Mouse (Mus musculus) MEL (cell line): Measurements from ENCODE around the gene Gpn3. TPM values are rescaled to one million over a fixed set of nuclear protein-coding genes. Genes with fewer than 3 reads are reported as not detected.

ENCODE experiments used
- DNase-seq: peaks from one replicate; pipeline ENCODE4 v3.0.0; 2011; ENCODE audit warnings: low read depth, low spot score
- H3K27ac ChIP-seq: 2 replicates; pipeline ENCODE4 v1.5.1; 2012; ENCODE audit warnings: low read depth, mild to moderate bottlenecking, control low read depth, low read length, moderate library complexity; ENCODE audit not compliant: control insufficient read depth
- H3K27me3 ChIP-seq, 2 experiments: fragments of 150-350 bp in 1 of 2; sonication (generic) in 1 of 2; 2 replicates each; pipeline ENCODE4 v1.6.1; 2012; ENCODE audit warnings: low read length in 2 of 2, mild to moderate bottlenecking in 2 of 2, improper control_type of control experiment in 1 of 2, moderate library complexity in 1 of 2; ENCODE audit not compliant: insufficient read depth in 2 of 2, control insufficient read depth in 1 of 2
- H3K36me3 ChIP-seq, 2 experiments: 2 replicates each; pipeline ENCODE4 v1.6.1; 2012 to 2014; ENCODE audit warnings: low read length in 2 of 2, improper control_type of control experiment in 1 of 2, inconsistent platforms in 1 of 2, mild to moderate bottlenecking in 1 of 2; ENCODE audit not compliant: insufficient read depth in 2 of 2, control insufficient read depth in 1 of 2
- H3K4me1 ChIP-seq, 2 experiments: fragments of 150-350 bp in 1 of 2; sonication (generic) in 1 of 2; 2 replicates each; pipeline ENCODE4 v1.6.1; 2012; ENCODE audit warnings: low read length in 2 of 2, improper control_type of control experiment in 1 of 2, mild to moderate bottlenecking in 1 of 2; ENCODE audit not compliant: insufficient read depth in 2 of 2, control insufficient read depth in 1 of 2
- H3K4me3 ChIP-seq, 2 experiments: fragments of 150-350 bp in 1 of 2; sonication (generic) in 1 of 2; 2 replicates each; pipeline ENCODE4 v1.5.1; 2012; ENCODE audit warnings: low read depth in 2 of 2, low read length in 2 of 2, mild to moderate bottlenecking in 2 of 2, moderate library complexity in 2 of 2, control low read depth in 1 of 2, improper control_type of control experiment in 1 of 2; ENCODE audit not compliant: control insufficient read depth in 1 of 2, insufficient read depth in 1 of 2
- H3K79me2 ChIP-seq: 2 replicates; pipeline ENCODE4 v1.6.1; 2012; ENCODE audit warnings: mild to moderate bottlenecking, low read length, moderate library complexity; ENCODE audit not compliant: control insufficient read depth, poor library complexity, insufficient read depth
- H3K9ac ChIP-seq: 2 replicates; pipeline ENCODE4 v1.6.1; 2012; ENCODE audit warnings: low read depth, mild to moderate bottlenecking, control low read depth, low read length, moderate library complexity; ENCODE audit not compliant: control insufficient read depth, poor library complexity, severe bottlenecking
- H3K9me3 ChIP-seq: fragments of 150-350 bp; sonication (generic); replicated peaks from 2 replicates; pipeline ENCODE4 v1.6.1; 2012; ENCODE audit warnings: mild to moderate bottlenecking, low read length, improper control_type of control experiment, moderate library complexity; ENCODE audit not compliant: insufficient read depth
- BHLHE40 ChIP-seq: IDR thresholded peaks from 2 replicates; pipeline ENCODE4 v1.6.1; 2012; ENCODE audit warnings: low read depth, mild to moderate bottlenecking, inconsistent platforms, low read length, improper control_type of control experiment, borderline replicate concordance
- CHD1 ChIP-seq: IDR thresholded peaks from 2 replicates; pipeline ENCODE4 v1.6.1; 2012; ENCODE audit warnings: low read depth, mild to moderate bottlenecking, inconsistent platforms, low read length, improper control_type of control experiment
- CHD2 ChIP-seq: IDR thresholded peaks from 2 replicates; pipeline ENCODE4 v1.6.1; 2011; ENCODE audit warnings: low read length, improper control_type of control experiment
- CTCF ChIP-seq, 3 experiments: IDR thresholded peaks in 2 of 3; conservative IDR thresholded peaks in 1 of 3; 2 replicates each; pipeline ENCODE4 v1.5.1; 2011 to 2012; ENCODE audit warnings: low read length in 3 of 3, low read depth in 2 of 3, mild to moderate bottlenecking in 2 of 3, improper control_type of control experiment in 1 of 3, inconsistent platforms in 1 of 3, mixed read lengths in 1 of 3, moderate library complexity in 1 of 3; ENCODE audit not compliant: control insufficient read depth in 1 of 3, insufficient read depth in 1 of 3, poor library complexity in 1 of 3, severe bottlenecking in 1 of 3
- ELF1 ChIP-seq: IDR thresholded peaks from 2 replicates; pipeline ENCODE4 v1.6.1; 2014; ENCODE audit warnings: low read depth, mild to moderate bottlenecking, inconsistent platforms, low read length, improper control_type of control experiment, moderate library complexity
- EP300 ChIP-seq, 2 experiments: IDR thresholded peaks; 2 replicates each; pipeline ENCODE4 v1.6.1; 2011; ENCODE audit warnings: improper control_type of control experiment in 2 of 2, low read length in 2 of 2, low read depth in 1 of 2, mild to moderate bottlenecking in 1 of 2
- GATA1 ChIP-seq: IDR thresholded peaks from 2 replicates; pipeline ENCODE4 v1.6.1; 2011; ENCODE audit warnings: low read depth, low read length, improper control_type of control experiment
- HCFC1 ChIP-seq: IDR thresholded peaks from 2 replicates; pipeline ENCODE4 v1.6.1; 2012; ENCODE audit warnings: low read depth, mild to moderate bottlenecking, inconsistent platforms, low read length, improper control_type of control experiment, moderate library complexity
- JUND ChIP-seq: IDR thresholded peaks from 2 replicates; pipeline ENCODE4 v1.6.1; 2011; ENCODE audit warnings: low read depth, mild to moderate bottlenecking, improper control_type of control experiment, low read length
- KAT2A ChIP-seq: conservative IDR thresholded peaks from 2 replicates; pipeline ENCODE4 v1.6.1; 2012; ENCODE audit warnings: low read depth, low read length, improper control_type of control experiment, inconsistent platforms
- MAFK ChIP-seq: IDR thresholded peaks from 2 replicates; pipeline ENCODE4 v1.6.1; 2011; ENCODE audit warnings: low read depth, mild to moderate bottlenecking, low read length, improper control_type of control experiment, borderline replicate concordance
- MAX ChIP-seq: IDR thresholded peaks from 2 replicates; pipeline ENCODE4 v1.6.1; 2011; ENCODE audit warnings: low read length, improper control_type of control experiment
- MXI1 ChIP-seq: IDR thresholded peaks from 2 replicates; pipeline ENCODE4 v1.6.1; 2011; ENCODE audit warnings: mild to moderate bottlenecking, low read depth, low read length, improper control_type of control experiment
- MYC ChIP-seq: IDR thresholded peaks from 2 replicates; pipeline ENCODE4 v1.6.1; 2011; ENCODE audit warnings: low read depth, mild to moderate bottlenecking, low read length, improper control_type of control experiment, moderate library complexity
- NELFE ChIP-seq: IDR thresholded peaks from 2 replicates; pipeline ENCODE4 v1.6.1; 2011; ENCODE audit warnings: low read depth, low read length, improper control_type of control experiment
- NRF1 ChIP-seq: IDR thresholded peaks from 2 replicates; pipeline ENCODE4 v1.6.1; 2014; ENCODE audit warnings: low read depth, mild to moderate bottlenecking, inconsistent platforms, low read length, improper control_type of control experiment, moderate library complexity; ENCODE audit not compliant: poor library complexity, insufficient read depth, severe bottlenecking
- POLR2AphosphoS2 ChIP-seq: IDR thresholded peaks from 2 replicates; pipeline ENCODE4 v1.6.1; 2011; ENCODE audit warnings: low read length, improper control_type of control experiment
- RAD21 ChIP-seq: IDR thresholded peaks from 2 replicates; pipeline ENCODE4 v1.6.1; 2011; ENCODE audit warnings: mild to moderate bottlenecking, low read depth, low read length, improper control_type of control experiment
- SMC3 ChIP-seq: IDR thresholded peaks from 2 replicates; pipeline ENCODE4 v1.6.1; 2011; ENCODE audit warnings: low read depth, low read length, improper control_type of control experiment
- TBP ChIP-seq: IDR thresholded peaks from 2 replicates; pipeline ENCODE4 v1.8.0; 2011; ENCODE audit warnings: low read depth, low read length, improper control_type of control experiment
- UBTF ChIP-seq: IDR thresholded peaks from 2 replicates; pipeline ENCODE4 v1.6.1; 2012; ENCODE audit warnings: low read depth, mild to moderate bottlenecking, inconsistent platforms, low read length, improper control_type of control experiment, moderate library complexity, borderline replicate concordance; ENCODE audit not compliant: insufficient read depth
- USF1 ChIP-seq: IDR thresholded peaks from 2 replicates; pipeline ENCODE4 v1.6.1; 2014; ENCODE audit warnings: low read depth, mild to moderate bottlenecking, inconsistent platforms, low read length, improper control_type of control experiment, moderate library complexity
- USF2 ChIP-seq, 2 experiments: IDR thresholded peaks; 2 replicates each; pipeline ENCODE4 v1.6.1; 2011 to 2012; ENCODE audit warnings: improper control_type of control experiment in 2 of 2, low read length in 2 of 2, borderline replicate concordance in 1 of 2, inconsistent platforms in 1 of 2, low read depth in 1 of 2, mild to moderate bottlenecking in 1 of 2; ENCODE audit not compliant: insufficient read depth in 1 of 2
- ZC3H11A ChIP-seq: IDR thresholded peaks from 2 replicates; pipeline ENCODE4 v1.6.1; 2012; ENCODE audit warnings: low read depth, mild to moderate bottlenecking, inconsistent platforms, low read length, improper control_type of control experiment
- ZKSCAN1 ChIP-seq: IDR thresholded peaks from 2 replicates; pipeline ENCODE4 v1.6.1; 2012; ENCODE audit warnings: low read depth, mild to moderate bottlenecking, inconsistent platforms, low read length, improper control_type of control experiment, moderate library complexity
- ZMIZ1 ChIP-seq: IDR thresholded peaks from 2 replicates; pipeline ENCODE4 v1.6.1; 2012; ENCODE audit warnings: low read depth, mild to moderate bottlenecking, inconsistent platforms, low read length, improper control_type of control experiment, moderate library complexity
- ZNF384 ChIP-seq: IDR thresholded peaks from 2 replicates; pipeline ENCODE4 v1.6.1; 2012; ENCODE audit warnings: low read depth, mild to moderate bottlenecking, inconsistent platforms, low read length, improper control_type of control experiment
- polyA plus RNA-seq, 2 experiments: library from polyadenylated mRNA; stranded (reverse) in 1 of 2; unstranded in 1 of 2; fragments of >175 nt in 1 of 2; fragments of >200 nt in 1 of 2; gene quantifications; 2 replicates each; pipeline versions ENCODE4 v1.2.1 to v1.2.4; 2012; ENCODE audit warnings: low replicate concordance in 2 of 2, low read depth in 1 of 2; ENCODE audit not compliant: insufficient read length in 2 of 2, insufficient read depth in 1 of 2, missing spikeins in 1 of 2
- total RNA-seq: library from RNA; depleted of rRNA; stranded (reverse); fragments of 300-350 nt; gene quantifications from 2 replicates; pipeline ENCODE4 v1.2.3, GENCODE M21; 2012

Gene Gpn3
- total and polyA plus RNA-seq, 3 experiments, result 85.6 to 89.9 TPM; not detected in 1

DNA sequence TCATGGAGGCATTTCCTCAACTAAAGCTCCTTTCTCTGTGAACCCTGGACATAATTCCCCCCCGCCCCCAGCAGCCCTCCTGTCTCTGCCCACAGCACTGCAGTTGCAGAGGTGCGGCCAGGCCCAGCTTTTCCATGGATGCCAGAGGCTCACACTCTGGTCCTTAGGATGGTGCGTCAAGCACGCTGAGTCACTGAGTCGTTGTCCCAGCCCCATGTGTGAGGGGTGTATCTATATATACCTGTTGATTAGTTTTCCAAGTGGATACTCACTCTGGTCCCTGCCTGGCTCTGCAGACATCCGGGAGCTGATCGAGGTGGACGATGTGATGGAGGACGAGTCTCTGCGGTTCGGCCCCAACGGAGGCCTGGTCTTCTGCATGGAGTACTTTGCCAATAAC is 6.5 kb downstream of the Gpn3 start:
- Histone ChIP-seq H3K9me3 (no peaks in the 10 kb centered on the region), H3K36me3 (peaks cover 5 to 12% of the 10 kb centered on the region in 2 experiments), H3K27ac (no peak overlapping the region), H3K27me3 (no peaks in the 10 kb centered on the region), H3K9ac (no peak overlapping the region), H3K4me3 (no peak overlapping the region), H3K79me2 (peaks cover 10% of the 10 kb centered on the region), H3K4me1 (no peaks in the 10 kb centered on the region)
- TF ChIP-seq ZC3H11A (no peak), SMC3 (no peak), ZNF384 (no peak), USF2 (IDR thresholded peaks at IDR 0.05; ENCODE audit: borderline replicate concordance in 1 of 2, insufficient read depth in 1 of 2, low read depth in 1 of 2, low read length in 2 of 2) (no peak), UBTF (no peak), EP300 (IDR thresholded peaks at IDR 0.05; ENCODE audit: low read depth in 1 of 2, low read length in 2 of 2) (no peak), BHLHE40 (no peak), KAT2A (no peak)
- DNase-seq, result no peak

GRCm38 (mm10) chr5:122379374-122380155 is 7.9 kb downstream of the Gpn3 start:
- H3K27me3 ChIP-seq, result no peaks in the 10 kb centered on the region
- H3K4me3 ChIP-seq, result no peak overlapping the region
- H3K27ac ChIP-seq, result no peak overlapping the region
- H3K9me3 ChIP-seq, result no peaks in the 10 kb centered on the region
- H3K4me1 ChIP-seq, result no peaks in the 10 kb centered on the region
- peaks cover 2% of the 10 kb centered on the region; the same call in 1 of the 2 replicates for H3K79me2 ChIP-seq
- TF ChIP-seq MAFK (no peak), ELF1 (no peak), TBP (0 out of 2 replicates have a peak, but pooled peaks have one; percentile 11), RAD21 (peak; percentile 46), MAX (no peak), ZC3H11A (peak; percentile 35), USF1 (no peak), MXI1 (no peak), GATA1 (no peak), CHD2 (no peak), JUND (no peak), MYC (no peak), NELFE (no peak), USF2 (IDR thresholded peaks at IDR 0.05; ENCODE audit: borderline replicate concordance in 1 of 2, insufficient read depth in 1 of 2, low read depth in 1 of 2, low read length in 2 of 2) (no peak), HCFC1 (no peak), POLR2AphosphoS2 (no peak), SMC3 (peak; percentile 78), BHLHE40 (no peak), ZKSCAN1 (no peak), CHD1 (no peak), ZMIZ1 (no peak), NRF1 (no peak), CTCF (IDR thresholded peaks at IDR 0.05 in 2 of 3, conservative IDR thresholded peaks at IDR 0.05 in 1 of 3; ENCODE audit: control insufficient read depth in 1 of 3, insufficient read depth in 1 of 3, low read depth in 2 of 3, low read length in 3 of 3, poor library complexity in 1 of 3, severe bottlenecking in 1 of 3) (peak; percentile 78 to 93 (median 84))
- DNase-seq, result peak; percentile 83
- peaks cover 0 to 12% of the 10 kb centered on the region in 2 experiments; a peak in 3 of 4 replicates for H3K36me3 ChIP-seq
- no peak overlapping the region for H3K9ac ChIP-seq
